Mouse (Mus musculus) stomach, postnatal 0 days (tissue): ENCODE measurements at regions not wholly inside any gene's neighbourhood (a gene's known extent, or its start where the extent isn't known, plus 50 kb on each side); places are given as distances from the start of the nearest gene placed in this dataset.

Experiments
- ATAC-seq: fragments of 200-750 bp; cut with Nextera tagmentation; 2 replicates; pipeline ENCODE4 v1.8.0; 2017; ENCODE audit not compliant: low FRiP score, low TSS enrichment
- DNase-seq: peaks from one replicate; pipeline ENCODE4 v3.0.0-alpha.2; 2016; ENCODE audit warnings: low spot score
- H3K27ac ChIP-seq: fragments of 300-500 bp; sonication (generic); replicated peaks from 2 replicates; pipeline ENCODE4 v1.5.1; 2014; ENCODE audit warnings: mild to moderate bottlenecking, control low read depth
- H3K27me3 ChIP-seq: fragments of 300-500 bp; sonication (generic); 2 replicates; pipeline ENCODE4 v1.6.1; 2014; ENCODE audit warnings: low read length; ENCODE audit not compliant: control insufficient read depth, insufficient read depth
- H3K36me3 ChIP-seq: fragments of 300-500 bp; sonication (generic); 2 replicates; pipeline ENCODE4 v1.6.1; 2014; ENCODE audit warnings: low read length, mixed read lengths; ENCODE audit not compliant: control insufficient read depth, insufficient read depth
- H3K4me1 ChIP-seq: fragments of 300-500 bp; sonication (generic); replicated peaks from 2 replicates; pipeline ENCODE4 v1.6.1; 2014; ENCODE audit warnings: antibody characterized with exemption; ENCODE audit not compliant: control insufficient read depth, insufficient read depth
- H3K4me2 ChIP-seq: fragments of 300-500 bp; sonication (generic); replicated peaks from 2 replicates; pipeline ENCODE4 v1.6.1; 2014; ENCODE audit warnings: low read depth, mild to moderate bottlenecking, control low read depth, moderate library complexity
- H3K4me3 ChIP-seq: fragments of 300-500 bp; sonication (generic); 2 replicates; pipeline ENCODE4 v1.5.1; 2014; ENCODE audit warnings: low read depth, low read length, control low read depth
- H3K9ac ChIP-seq: fragments of 300-500 bp; sonication (generic); 2 replicates; pipeline ENCODE4 v1.6.1; 2014; ENCODE audit warnings: mild to moderate bottlenecking, low read length, control low read depth, mixed read lengths
- H3K9me3 ChIP-seq: fragments of 300-500 bp; sonication (generic); 2 replicates; pipeline ENCODE4 v1.6.1; 2016; ENCODE audit warnings: low read length; ENCODE audit not compliant: control insufficient read depth
- CTCF ChIP-seq: IDR thresholded peaks from 2 replicates; pipeline ENCODE4 v1.5.1; 2016; ENCODE audit warnings: antibody characterized with exemption, low read depth, mild to moderate bottlenecking, moderate library complexity
- EP300 ChIP-seq: optimal IDR thresholded peaks from 2 replicates; pipeline ENCODE3; 2016; ENCODE audit warnings: antibody characterized with exemption
- WGBS: fragments of 180-500 bp; shearing (Covaris S2); extraction: QIAGEN DNeasy Blood & Tissue Kit; methylation state at CpG from one replicate; pipeline ENCODE4 v1.1.7; 2014; 5-methylcytosine and 5-hydroxymethylcytosine counted together

DNA sequence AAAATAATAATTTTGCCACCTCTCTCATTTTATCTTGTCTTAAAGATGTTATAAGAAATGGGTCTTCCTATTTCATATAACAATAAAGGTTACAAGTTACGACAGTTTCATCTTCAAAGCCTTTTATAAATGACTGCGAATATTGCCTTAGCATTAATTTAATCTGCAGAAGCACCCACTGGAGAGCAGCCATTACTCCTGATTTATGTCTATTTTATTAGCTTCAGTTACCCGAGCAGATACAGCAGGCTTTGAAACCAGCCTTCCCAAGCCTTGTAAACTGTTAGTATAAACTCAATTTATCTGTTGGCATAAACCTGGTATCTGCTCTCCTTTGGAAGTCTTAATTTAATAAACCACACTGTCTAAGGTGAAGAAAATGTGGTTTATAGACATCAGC lies 2851.6 kb upstream of the Gm6569 start:
- TF ChIP-seq CTCF (no peak), EP300 (no peak)
- no peaks in the 10 kb centered on the region for H3K4me1 ChIP-seq
- DNase-seq = no peak
- H3K9me3 ChIP-seq = no peaks in the 10 kb centered on the region
- no peaks in the 10 kb centered on the region for H3K27me3 ChIP-seq
- 59% methylated on average over 3 of the region's 3 CpGs for WGBS
- no peak for ATAC-seq
- no peak overlapping the region for H3K4me2 ChIP-seq
- no peak overlapping the region for H3K9ac ChIP-seq
- no peak overlapping the region for H3K4me3 ChIP-seq
- H3K36me3 ChIP-seq = no peaks in the 10 kb centered on the region
- H3K27ac ChIP-seq = no peak overlapping the region

DNA sequence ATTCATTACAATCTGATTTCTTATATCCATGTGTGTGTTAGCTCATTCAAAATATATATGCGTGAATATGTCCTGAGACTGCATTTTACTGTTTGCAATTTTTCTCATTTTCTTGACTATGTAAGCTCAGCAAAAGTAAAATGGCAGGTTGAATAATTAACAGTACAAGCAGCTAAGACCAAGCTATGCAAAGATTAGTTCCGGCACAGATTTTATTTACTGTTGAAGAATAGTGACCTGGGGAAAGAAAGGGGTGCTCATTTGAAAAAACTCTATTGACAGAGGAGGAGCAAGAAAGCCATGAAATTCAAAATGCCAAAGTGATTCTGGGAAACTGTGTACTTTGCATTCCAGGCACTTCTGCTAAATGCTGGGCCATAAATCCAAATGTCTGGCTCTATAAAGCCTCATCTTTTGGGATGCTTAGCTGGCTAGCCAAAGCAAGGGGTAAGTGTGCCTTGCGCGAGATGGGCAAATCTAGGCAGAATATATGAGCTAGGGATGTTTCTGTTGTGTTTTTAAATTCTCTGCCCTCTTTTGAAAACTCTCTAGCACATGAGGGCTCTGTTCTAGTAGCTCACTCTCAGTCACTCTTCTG lies 2846.3 kb upstream of the Gm6569 start:
- Histone ChIP-seq H3K9ac (no peak overlapping the region), H3K36me3 (no peaks in the 10 kb centered on the region), H3K9me3 (no peaks in the 10 kb centered on the region), H3K4me2 (no peak overlapping the region), H3K27ac (no peak overlapping the region), H3K4me1 (no peaks in the 10 kb centered on the region), H3K27me3 (no peaks in the 10 kb centered on the region), H3K4me3 (no peak overlapping the region)
- ATAC-seq (no peak), DNase-seq (no peak)
- TF ChIP-seq CTCF (no peak), EP300 (no peak)
- WGBS = 70% methylated on average over 4 of the region's 4 CpGs

DNA sequence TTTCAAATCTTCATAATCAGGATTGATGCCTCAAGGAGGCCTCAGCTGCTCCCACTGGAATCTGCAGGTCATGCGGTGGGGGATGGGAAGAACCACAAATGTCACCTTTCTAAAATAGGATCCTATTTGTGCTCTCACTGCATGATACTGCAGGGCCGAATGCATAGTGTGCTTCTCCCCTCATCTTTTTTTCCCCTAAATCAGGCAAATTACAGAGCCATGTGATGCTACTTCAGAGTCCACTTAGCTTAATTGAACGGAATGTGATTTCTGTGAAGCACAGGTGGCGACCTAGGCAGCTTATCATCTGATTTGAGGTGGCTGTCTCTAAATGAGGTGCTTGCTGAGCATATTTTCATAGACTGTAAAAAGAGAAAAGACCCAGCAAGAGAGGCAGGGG lies 2841.0 kb upstream of the Gm6569 start:
- no peak overlapping the region for H3K4me2 ChIP-seq
- H3K27ac ChIP-seq = no peak overlapping the region
- H3K4me3 ChIP-seq = no peak overlapping the region
- DNase-seq (no peak), ATAC-seq (no peak)
- H3K27me3 ChIP-seq = no peaks in the 10 kb centered on the region
- no peak for TF ChIP-seq EP300
- no peak for TF ChIP-seq CTCF
- no peaks in the 10 kb centered on the region for H3K36me3 ChIP-seq
- no peak overlapping the region for H3K9ac ChIP-seq
- H3K4me1 ChIP-seq = no peaks in the 10 kb centered on the region
- H3K9me3 ChIP-seq = no peaks in the 10 kb centered on the region
- 77% methylated on average over 4 of the region's 4 CpGs for WGBS

DNA sequence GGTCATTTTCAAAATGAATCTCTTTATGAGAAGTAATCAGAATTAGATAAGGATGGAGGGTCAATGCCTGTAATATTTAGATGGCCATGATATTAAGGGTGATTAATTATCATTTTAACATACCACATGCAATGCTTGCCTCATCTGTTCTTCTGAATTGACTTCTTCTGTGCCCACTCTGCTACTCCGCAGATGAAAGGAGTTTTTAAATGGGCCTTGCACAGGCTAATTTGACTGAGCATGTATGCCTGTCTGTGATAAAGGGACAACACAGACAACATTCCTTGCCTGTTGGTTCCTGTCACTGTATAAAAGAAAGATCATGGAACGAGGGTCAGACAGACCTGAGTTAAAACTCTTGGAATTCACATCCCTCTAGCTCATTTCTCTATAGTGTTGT lies 2824.0 kb upstream of the Gm6569 start:
- no peak overlapping the region for H3K27ac ChIP-seq
- no peak for DNase-seq
- 47% methylated on average over 2 of the region's 2 CpGs for whole genome bisulfite sequencing
- H3K4me3 ChIP-seq = no peak overlapping the region
- ATAC-seq = no peak
- H3K9ac ChIP-seq = no peak overlapping the region
- no peaks in the 10 kb centered on the region for H3K4me1 ChIP-seq
- no peak overlapping the region for H3K4me2 ChIP-seq
- no peaks in the 10 kb centered on the region for H3K36me3 ChIP-seq
- no peaks in the 10 kb centered on the region for H3K27me3 ChIP-seq
- TF ChIP-seq EP300 (no peak), CTCF (no peak)
- no peaks in the 10 kb centered on the region for H3K9me3 ChIP-seq

DNA sequence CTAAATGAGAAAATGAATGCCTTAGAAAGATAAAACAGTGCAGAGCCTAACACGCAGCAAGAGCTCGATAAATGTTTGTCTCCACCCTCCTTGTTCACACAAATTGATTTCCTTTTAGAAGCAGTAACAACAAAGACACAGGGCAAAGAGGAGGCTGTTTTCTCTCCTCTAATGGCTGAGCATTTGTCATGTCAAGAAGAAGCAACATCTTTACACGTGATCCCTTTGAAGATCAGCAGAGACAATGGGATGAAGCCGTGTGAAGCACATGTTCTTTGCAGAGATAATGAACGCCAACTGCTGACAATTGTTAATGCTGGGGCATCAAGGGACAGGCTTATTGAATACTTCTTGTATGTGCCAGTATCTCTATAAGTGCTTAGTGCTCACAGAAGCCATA lies 2823.6 kb upstream of the Gm6569 start:
- 39% methylated on average over 5 of the region's 5 CpGs for WGBS
- no peak for ATAC-seq

DNA sequence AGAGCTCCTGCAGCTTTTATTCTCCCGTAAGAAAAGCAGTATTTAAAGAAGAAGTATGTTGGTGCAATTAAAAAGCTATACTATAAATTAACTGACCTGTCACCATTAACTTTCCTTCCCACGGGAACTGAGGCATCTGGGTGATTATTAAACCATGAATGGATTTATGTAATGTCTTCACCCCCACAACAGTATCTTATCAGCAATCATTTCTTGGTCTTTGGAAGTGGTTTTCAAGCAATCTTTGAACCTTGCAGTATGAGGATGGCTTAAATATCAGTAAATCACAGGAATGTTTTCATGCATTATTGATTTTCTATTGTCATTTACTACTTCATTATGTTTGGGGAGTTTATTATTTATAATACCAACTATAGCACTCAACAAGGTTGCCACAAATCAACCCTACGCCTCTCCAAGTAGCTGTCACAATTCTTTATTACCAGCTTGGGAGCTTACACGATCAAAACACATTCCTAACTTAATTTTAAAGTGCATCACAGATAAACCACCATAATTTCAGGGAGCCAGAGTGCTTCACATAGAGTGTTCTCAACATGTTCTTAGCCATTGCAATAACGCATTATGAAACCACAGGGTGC lies 2780.0 kb upstream of the Gm6569 start:
- DNase-seq (no peak), ATAC-seq (no peak)
- H3K4me1 ChIP-seq = no peaks in the 10 kb centered on the region
- no peak overlapping the region for H3K27ac ChIP-seq
- no peak overlapping the region for H3K9ac ChIP-seq
- TF ChIP-seq CTCF = no peak
- TF ChIP-seq EP300 = no peak
- H3K4me2 ChIP-seq = no peak overlapping the region
- no peaks in the 10 kb centered on the region for H3K36me3 ChIP-seq
- no peaks in the 10 kb centered on the region for H3K9me3 ChIP-seq
- 61% methylated on average over 5 of the region's 5 CpGs for WGBS
- no peaks in the 10 kb centered on the region for H3K27me3 ChIP-seq
- no peak overlapping the region for H3K4me3 ChIP-seq

More for the DNA sequence above, 2823.6 kb upstream of the Gm6569 start:
- Histone ChIP-seq H3K4me3 (no peak overlapping the region), H3K9ac (no peak overlapping the region), H3K27me3 (no peaks in the 10 kb centered on the region), H3K4me2 (no peak overlapping the region), H3K9me3 (no peaks in the 10 kb centered on the region), H3K27ac (no peak overlapping the region), H3K4me1 (no peaks in the 10 kb centered on the region), H3K36me3 (no peaks in the 10 kb centered on the region)
- DNase-seq = no peak
- TF ChIP-seq EP300 = no peak
